Mouse (Mus musculus) ES-E14 (cell line): ENCODE results near the gene Sdc1.

Experiments used
- CHD2 ChIP-seq: IDR thresholded peaks from 2 replicates; pipeline ENCODE4 v1.6.1; 2014; ENCODE audit warnings: mild to moderate bottlenecking, low read depth, low read length, inconsistent platforms
- HCFC1 ChIP-seq: IDR thresholded peaks from 2 replicates; pipeline ENCODE4 v1.6.1; 2012; ENCODE audit warnings: low read length, inconsistent platforms, borderline replicate concordance; ENCODE audit not compliant: insufficient read depth
- MAFK ChIP-seq: IDR thresholded peaks from 2 replicates; pipeline ENCODE4 v1.6.1; 2014; ENCODE audit warnings: mild to moderate bottlenecking, low read depth, low read length, inconsistent platforms; ENCODE audit not compliant: insufficient read depth
- ZC3H11A ChIP-seq: IDR thresholded peaks from 2 replicates; pipeline ENCODE4 v1.6.1; 2012; ENCODE audit warnings: low read depth, mild to moderate bottlenecking, inconsistent platforms, low read length, borderline replicate concordance
- ZNF384 ChIP-seq: IDR thresholded peaks from 2 replicates; pipeline ENCODE4 v1.6.1; 2012; ENCODE audit warnings: low read depth, low read length, inconsistent platforms

- TF ChIP-seq MAFK, result no peak
- TF ChIP-seq CHD2, result no peak
- TF ChIP-seq HCFC1, result no peak
- TF ChIP-seq ZC3H11A, result no peak
- no peak for TF ChIP-seq ZNF384
These were observed 26.8 kb downstream of the Sdc1 start for GRCm38 (mm10) chr12:8797936-8798335.
